9 mouse cellular contexts compared by ENCODE assay signal in genomic region chr2:177758941-177759558, GRCm38 (mm10). TPM values are rescaled to one million over a fixed set of nuclear protein-coding genes. Genes with fewer than 3 reads are reported as not detected.
DNase-seq lines count a peak whose midpoint lies in the region; ATAC-seq and TF ChIP-seq lines count a peak whose summit lies in the region.
"Not testable (repeated sequence)": the region's sequence is repeated elsewhere in the genome, so short reads cannot be mapped to it uniquely, and the experiment has no call there.
"Had no signal": no experiment of that assay in that cellular context is flagged by ENCODE, and none has a peak within 500 bp of the region (broad histone marks: within the 10 kb centered on the region; RNA-seq: fewer than 3 reads in every experiment).

Gm14322 (plus strand) TSS chr2:177759288.

- H3K36me3 ChIP-seq in E14TG2a.4 (ENCODE audit: insufficient read depth, low read length); forebrain, postnatal 0 days (ENCODE audit: insufficient read depth); heart, postnatal 0 days (replicated peaks; ENCODE audit: control insufficient read depth, insufficient read depth, low read length); limb, embryonic 12.5 days; midbrain, embryonic 12.5 days: not testable (repeated sequence)

- TF ChIP-seq CTCF in E14TG2a.4 (conservative IDR thresholded peaks at IDR 0.05; ENCODE audit: low read length); cerebellum, adult 2 months (IDR thresholded peaks at IDR 0.05; ENCODE audit: borderline replicate concordance, insufficient read depth, low read depth, low read length); forebrain, postnatal 0 days (IDR thresholded peaks at IDR 0.05; ENCODE audit: low read depth); heart, postnatal 0 days (IDR thresholded peaks at IDR 0.05; ENCODE audit: low read depth): not testable (repeated sequence)

- not testable (repeated sequence) for H3K4me1 ChIP-seq in E14TG2a.4 (replicated peaks; ENCODE audit: low read depth, low read length); cerebellum, adult 2 months (ENCODE audit: control insufficient read depth, insufficient read depth, low read length); forebrain, postnatal 0 days (ENCODE audit: insufficient read depth); heart, postnatal 0 days (ENCODE audit: control insufficient read depth, insufficient read depth); limb, embryonic 12.5 days (replicated peaks); midbrain, embryonic 12.5 days

- not testable (repeated sequence) for H3K27ac ChIP-seq in cerebellum, adult 2 months (ENCODE audit: insufficient read depth, low read length); forebrain, postnatal 0 days (ENCODE audit: low read depth, low read length); heart, postnatal 0 days (ENCODE audit: low read depth); limb, embryonic 12.5 days; midbrain, embryonic 12.5 days (replicated peaks)

- WGBS in cerebellum, adult 2 months = 11% methylated on average over 9 of the region's 9 CpGs
- WGBS in forebrain, postnatal 0 days = 28% methylated on average over 9 of the region's 9 CpGs
- WGBS in heart, postnatal 0 days = 22% methylated on average over 8 of the region's 9 CpGs
- 20% methylated on average over 9 of the region's 9 CpGs for WGBS in limb, embryonic 12.5 days
- WGBS in midbrain, embryonic 12.5 days = 31% methylated on average over 9 of the region's 9 CpGs

- not testable (repeated sequence) for H3K27me3 ChIP-seq in E14TG2a.4 (ENCODE audit: insufficient read depth, low read length); cerebellum, adult 2 months (ENCODE audit: control insufficient read depth, insufficient read depth, low read length); forebrain, postnatal 0 days (ENCODE audit: insufficient read depth, low read length); heart, postnatal 0 days (ENCODE audit: control insufficient read depth, insufficient read depth, low read length); limb, embryonic 12.5 days; midbrain, embryonic 12.5 days

- H3K4me2 ChIP-seq in forebrain, postnatal 0 days (ENCODE audit: low read depth) = peak within 1 kb of the TSS; percentile 30
- peak within 1 kb of the TSS; percentile 25; the same call in 1 of the 2 replicates for H3K4me2 ChIP-seq in heart, postnatal 0 days (ENCODE audit: low read depth, low read length)
- peak within 1 kb of the TSS; percentile 37 for H3K4me2 ChIP-seq in limb, embryonic 12.5 days
- H3K4me2 ChIP-seq in midbrain, embryonic 12.5 days (replicated peaks) = peak within 1 kb of the TSS; percentile 26; the same call in 1 of the 2 replicates

- H3K4me3 ChIP-seq in E14TG2a.4 (replicated peaks; ENCODE audit: low read length) = peak within 1 kb of the TSS; percentile 77
- peak within 1 kb of the TSS; percentile 72 for H3K4me3 ChIP-seq in cerebellum, adult 2 months (replicated peaks; ENCODE audit: insufficient read depth, low read depth, low read length)
- peak within 1 kb of the TSS; percentile 18; the same call in 1 of the 2 replicates for H3K4me3 ChIP-seq in forebrain, postnatal 0 days (ENCODE audit: low read depth, low read length)
- H3K4me3 ChIP-seq in heart, postnatal 0 days (ENCODE audit: low read depth, low read length) = peak within 1 kb of the TSS; percentile 33
- H3K4me3 ChIP-seq in limb, embryonic 12.5 days (replicated peaks) = peak within 1 kb of the TSS; percentile 35
- H3K4me3 ChIP-seq in midbrain, embryonic 12.5 days = peak within 1 kb of the TSS; percentile 35

- H3K9me3 ChIP-seq in E14TG2a.4 (ENCODE audit: low read length); forebrain, postnatal 0 days (ENCODE audit: low read length); heart, postnatal 0 days (replicated peaks; ENCODE audit: control insufficient read depth, low read length); limb, embryonic 12.5 days; midbrain, embryonic 12.5 days: not testable (repeated sequence)

- peak; percentile 69 to 71 for DNase-seq in cerebellum, adult 2 months
- peak; percentile 5 for DNase-seq in forebrain, postnatal 0 days
- not testable (repeated sequence) for DNase-seq in heart, postnatal 0 days (ENCODE audit: low spot score)
- DNase-seq in kidney, postnatal 10 days = peak; percentile 42
- peak; percentile 3 to 11 for DNase-seq in spleen, adult 18-20 months

- not testable (repeated sequence) for TF ChIP-seq EP300 in heart, postnatal 0 days (IDR thresholded peaks at IDR 0.05; ENCODE audit: low read depth)

- not testable (repeated sequence) for ATAC-seq in forebrain, postnatal 0 days; heart, postnatal 0 days (ENCODE audit: insufficient read depth, low read depth); limb, embryonic 12.5 days (ENCODE audit: insufficient number of reproducible peaks, insufficient read depth, low FRiP score, low TSS enrichment, low read depth); midbrain, embryonic 12.5 days (ENCODE audit: low FRiP score, low read depth)

- not testable (repeated sequence) for TF ChIP-seq POLR2A in cerebellum, adult 2 months (IDR thresholded peaks at IDR 0.05; ENCODE audit: borderline replicate concordance, insufficient read depth, low read length)

- H3K9ac ChIP-seq in forebrain, postnatal 0 days; heart, postnatal 0 days (replicated peaks; ENCODE audit: low read depth, low read length); limb, embryonic 12.5 days (replicated peaks); midbrain, embryonic 12.5 days (replicated peaks): not testable (repeated sequence)

RNA-seq across cellular contexts. Expression of gene Gm14322, which starts in this region (rescaled TPM):
- 19.1 and 19.5 TPM in 2 replicates for polyA plus RNA-seq in cerebellum, adult 2 months (2012; rRNA removed)
- 4.4 and 8.2 TPM in 2 replicates for total RNA-seq in forebrain, postnatal 0 days (2014; rRNA removed)
- 5.0 and 5.5 TPM in 2 replicates for polyA plus RNA-seq in forebrain, postnatal 0 days (2015; fragmentation: Nextera tagmentation; extraction: Ambion mirVana)
- 3.4 TPM in 1 of 2 replicates, not detected in the other for total RNA-seq in heart, postnatal 0 days (2014; rRNA removed; ENCODE audit: low replicate concordance)
- polyA plus RNA-seq in heart, postnatal 0 days (2015; fragmentation: Nextera tagmentation; extraction: Ambion mirVana) = 3.2 and 3.5 TPM in 2 replicates
- 8.9 and 12.3 TPM in 2 replicates for polyA plus RNA-seq in limb, embryonic 12.5 days (2016; fragmentation: Nextera tagmentation; extraction: Ambion mirVana)
- 5.7 and 7.2 TPM in 2 replicates for polyA plus RNA-seq in midbrain, embryonic 12.5 days (2016; fragmentation: Nextera tagmentation; extraction: Ambion mirVana)
- total RNA-seq: neutrophil, adult 5-6 weeks had no signal

Comparison
In these comparisons a context has a peak if more than half of its experiments do, and no peak if none do; other contexts are left out.
1. H3K4me3 ChIP-seq: peak in every context shown above with its lines; median percentile 77 in E14TG2a.4; 72 in cerebellum, adult 2 months; 35 in limb, embryonic 12.5 days; 35 in midbrain, embryonic 12.5 days; 33 in heart, postnatal 0 days; 18 in forebrain, postnatal 0 days.